Mouse (Mus musculus) G1E (cell line): ENCODE results near the gene Stk24. TPM values are rescaled to one million over a fixed set of nuclear protein-coding genes. Genes with fewer than 3 reads are reported as not detected.
"Not testable (repeated sequence)": the region's sequence is repeated elsewhere in the genome, so short reads cannot be mapped to it uniquely, and the experiment has no call there.

Experiments
- ATAC-seq: 2 replicates; pipeline ENCODE4 v1.8.0; 2016; ENCODE audit warnings: mild to moderate bottlenecking; ENCODE audit not compliant: insufficient number of reproducible peaks, poor library complexity, low FRiP score, severe bottlenecking; ENCODE audit errors: extremely low read depth
- DNase-seq: peaks from one replicate; pipeline ENCODE4 v3.0.0; 2012; ENCODE audit warnings: low spot score
- H3K27me3 ChIP-seq: 2 replicates; pipeline ENCODE4 v1.6.1; 2012; ENCODE audit warnings: mild to moderate bottlenecking, low read length, inconsistent platforms; ENCODE audit not compliant: insufficient read depth
- H3K36me3 ChIP-seq: replicated peaks from 2 replicates; pipeline ENCODE3; 2012; ENCODE audit warnings: mild to moderate bottlenecking, inconsistent platforms
- H3K4me1 ChIP-seq: 2 replicates; pipeline ENCODE4 v1.6.1; 2012; ENCODE audit warnings: low read depth, low read length, inconsistent platforms, mixed read lengths; ENCODE audit not compliant: insufficient read depth
- H3K4me3 ChIP-seq: 2 replicates; pipeline ENCODE4 v1.5.1; 2012; ENCODE audit warnings: low read depth, mild to moderate bottlenecking, inconsistent platforms, low read length, moderate library complexity, mixed read lengths
- H3K9me3 ChIP-seq: replicated peaks from 2 replicates; pipeline ENCODE4 v1.6.1; 2012; ENCODE audit warnings: inconsistent platforms
- CTCF ChIP-seq: IDR thresholded peaks from 2 replicates; pipeline ENCODE4 v1.5.1; 2012; ENCODE audit warnings: low read depth, low read length, inconsistent platforms, mixed read lengths
- GATA1 ChIP-seq: IDR thresholded peaks from 2 replicates; pipeline ENCODE4 v1.6.1; 2012; ENCODE audit warnings: borderline replicate concordance, low read length, inconsistent platforms, mixed read lengths
- GATA2 ChIP-seq: IDR thresholded peaks from 2 replicates; pipeline ENCODE4 v1.6.1; 2012; ENCODE audit warnings: low read depth, low read length, inconsistent platforms, borderline replicate concordance
- POLR2AphosphoS5 ChIP-seq: IDR thresholded peaks from 2 replicates; pipeline ENCODE4 v1.6.1; 2012; ENCODE audit warnings: low read depth, low read length, inconsistent platforms; ENCODE audit not compliant: insufficient replicate concordance
- TAL1 ChIP-seq: conservative IDR thresholded peaks from 2 replicates; pipeline ENCODE4 v1.6.1; 2012; ENCODE audit warnings: low read depth, low read length, inconsistent platforms, mixed read lengths
- polyA plus RNA-seq: library from polyadenylated mRNA; stranded (reverse); fragments of >175 nt; gene quantifications from 2 replicates; pipeline ENCODE4 v1.2.3, GENCODE M21; 2012
- total RNA-seq, 2 experiments: library from RNA; stranded (forward) in 1 of 2; stranded (reverse) in 1 of 2; fragments of 200-1000 nt in 1 of 2; fragments of >200 nt in 1 of 2; fragmentation: Nextera tagmentation in 1 of 2; gene quantifications; 2 replicates each; pipeline ENCODE4 v1.2.3; 2014 to 2017

The Stk24 gene
- total and polyA plus RNA-seq, 3 experiments, result 90.5 to 156 (median 92.9) TPM

DNA sequence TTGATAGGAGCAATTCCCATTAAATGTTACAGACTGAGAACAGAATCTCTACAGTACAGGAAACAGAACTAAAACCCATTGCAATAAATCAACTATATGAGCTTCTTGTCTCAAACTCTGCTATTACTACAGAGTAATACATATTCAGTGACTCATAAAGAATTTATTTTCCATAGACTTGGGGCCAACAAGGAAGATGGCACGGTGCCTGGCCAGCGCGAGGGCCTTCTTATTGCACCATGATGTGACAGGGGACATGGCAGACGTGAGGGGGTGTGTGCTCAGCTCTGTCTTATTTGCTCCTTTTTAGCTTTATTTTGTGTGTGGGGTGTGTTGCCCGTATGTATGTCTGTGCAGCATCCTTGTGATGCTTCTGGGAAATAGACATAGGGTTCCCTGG lies 37.8 kb upstream of the Stk24 start:
- no peak for DNase-seq
- peaks cover 13% of the 10 kb centered on the region for H3K27me3 ChIP-seq
- TF ChIP-seq POLR2AphosphoS5 (no peak), GATA2 (no peak), CTCF (no peak), TAL1 (no peak), GATA1 (no peak)
- no peaks in the 10 kb centered on the region for H3K36me3 ChIP-seq
- peaks cover 9% of the 10 kb centered on the region for H3K4me1 ChIP-seq
- no peak overlapping the region for H3K4me3 ChIP-seq
- peaks cover 2% of the 10 kb centered on the region; the same call in 1 of the 2 replicates for H3K9me3 ChIP-seq
- ATAC-seq, result no peak

DNA sequence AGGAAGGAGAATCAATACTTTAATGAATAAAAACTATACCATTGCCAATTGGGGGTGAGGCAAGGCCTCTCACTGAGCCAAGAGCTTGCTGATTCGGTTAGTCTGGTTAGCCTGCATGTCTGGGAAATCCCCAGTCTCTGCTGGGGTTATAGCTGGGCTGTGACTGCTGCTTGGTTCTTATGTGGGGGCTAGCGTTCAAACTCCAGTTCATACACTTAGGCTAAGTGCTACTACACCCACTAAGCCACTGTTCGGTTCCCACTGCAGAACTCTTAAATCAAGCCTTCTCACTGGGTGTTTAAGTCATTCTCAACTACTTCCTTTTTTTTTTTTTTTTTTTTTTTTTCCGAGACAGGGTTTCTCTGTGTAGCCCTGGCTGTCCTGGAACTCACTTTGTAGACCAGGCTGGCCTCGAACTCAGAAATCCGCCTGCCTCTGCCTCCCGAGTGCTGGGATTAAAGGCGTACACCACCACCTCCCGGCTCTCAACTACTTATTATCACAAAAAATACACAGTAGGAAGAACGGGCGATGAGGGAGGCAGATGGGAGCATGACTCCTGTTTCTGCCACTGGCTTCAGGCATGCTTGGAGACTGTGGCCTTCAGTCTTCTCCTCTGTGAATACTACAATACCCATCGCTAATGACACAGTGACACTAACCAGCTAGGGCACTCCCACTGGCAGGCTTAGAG lies 37.0 kb upstream of the Stk24 start:
- DNase-seq (no peak), ATAC-seq (0 out of 2 replicates have a peak, but pooled peaks have one; percentile 42)
- TF ChIP-seq GATA2 (no peak), GATA1 (no peak), CTCF (no peak), POLR2AphosphoS5 (no peak), TAL1 (no peak)
- peaks cover 13% of the 10 kb centered on the region for H3K27me3 ChIP-seq
- peaks cover 2% of the 10 kb centered on the region; the same call in 1 of the 2 replicates for H3K4me1 ChIP-seq
- peaks cover 2% of the 10 kb centered on the region; the same call in 1 of the 2 replicates for H3K9me3 ChIP-seq
- no peaks in the 10 kb centered on the region for H3K36me3 ChIP-seq
- no peak overlapping the region for H3K4me3 ChIP-seq

- TF ChIP-seq TAL1 (no peak), POLR2AphosphoS5 (no peak), GATA1 (no peak), GATA2 (no peak), CTCF (no peak)
- Histone ChIP-seq H3K4me1 (no peaks in the 10 kb centered on the region; the same call in 1 of the 2 replicates), H3K4me3 (no peak overlapping the region), H3K36me3 (no peaks in the 10 kb centered on the region), H3K27me3 (peaks cover 13% of the 10 kb centered on the region), H3K9me3 (no peaks in the 10 kb centered on the region)
- no peak for ATAC-seq
- no peak for DNase-seq
Observed at GRCm38 (mm10) chr14:121414635-121415241, 34.9 kb upstream of the Stk24 start.

DNA sequence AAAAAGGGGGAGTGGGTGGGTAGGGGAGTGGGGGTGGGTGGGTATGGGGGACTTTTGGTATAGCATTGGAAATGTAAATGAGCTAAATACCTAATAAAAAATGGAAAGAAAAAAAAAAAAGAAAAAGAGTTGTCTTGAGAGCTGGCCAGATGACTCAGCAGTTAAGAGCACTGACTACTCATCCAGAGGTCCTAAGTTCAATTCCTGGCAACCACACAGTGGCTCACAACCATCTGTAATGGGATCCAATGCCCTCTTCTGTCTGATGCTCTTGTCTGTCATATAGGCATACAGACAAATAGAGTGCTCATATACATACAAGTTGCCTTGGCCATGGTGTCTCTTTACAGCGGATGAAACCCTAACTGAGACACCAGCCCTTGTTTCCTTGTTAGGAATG lies 33.9 kb upstream of the Stk24 start:
- H3K9me3 ChIP-seq, ATAC-seq, H3K36me3 ChIP-seq, H3K4me1 ChIP-seq, DNase-seq, H3K4me3 ChIP-seq: not testable (repeated sequence)
- peaks cover 13% of the 10 kb centered on the region for H3K27me3 ChIP-seq

DNA sequence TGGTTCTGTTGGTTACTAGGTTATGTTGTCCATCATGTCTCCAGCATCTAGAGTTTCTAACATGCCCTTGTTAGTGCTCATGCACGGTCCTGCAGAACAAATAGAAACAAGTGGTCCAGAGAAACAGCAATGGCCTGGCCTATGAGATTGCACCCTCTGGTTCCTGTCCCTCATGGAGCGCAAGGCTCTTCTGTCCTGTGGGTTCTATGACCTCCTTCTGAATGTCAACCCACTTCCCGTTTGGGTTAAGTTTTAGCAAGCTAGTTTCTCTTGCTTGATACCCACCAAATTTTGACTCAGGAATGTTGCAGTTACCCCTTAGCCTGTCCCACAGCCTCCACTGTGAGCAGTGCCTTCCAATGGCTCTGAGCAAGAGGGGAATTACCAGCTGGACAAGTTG lies 29.1 kb upstream of the Stk24 start:
- Histone ChIP-seq H3K4me1 (no peaks in the 10 kb centered on the region), H3K9me3 (no peaks in the 10 kb centered on the region), H3K27me3 (peaks cover 5% of the 10 kb centered on the region), H3K36me3 (no peaks in the 10 kb centered on the region), H3K4me3 (no peak overlapping the region)
- ATAC-seq, result no peak
- DNase-seq, result no peak
- no peak for TF ChIP-seq GATA2
- no peak for TF ChIP-seq POLR2AphosphoS5
- no peak for TF ChIP-seq TAL1
- TF ChIP-seq CTCF, result no peak
- no peak for TF ChIP-seq GATA1

- TF ChIP-seq POLR2AphosphoS5 (no peak), CTCF (no peak), GATA1 (no peak)
- Histone ChIP-seq H3K4me1 (no peaks in the 10 kb centered on the region), H3K4me3 (no peak overlapping the region), H3K9me3 (no peaks in the 10 kb centered on the region), H3K27me3 (peaks cover 5% of the 10 kb centered on the region), H3K36me3 (no peaks in the 10 kb centered on the region)
- no peak for DNase-seq
- no peak for ATAC-seq
Observed at GRCm38 (mm10) chr14:121406943-121407342, 27.1 kb upstream of the Stk24 start.

GRCm38 (mm10) chr14:121405546-121405945 lies 25.7 kb upstream of the Stk24 start:
- Histone ChIP-seq H3K36me3 (no peaks in the 10 kb centered on the region), H3K27me3 (peaks cover 7% of the 10 kb centered on the region), H3K4me1 (no peaks in the 10 kb centered on the region), H3K4me3 (no peak overlapping the region), H3K9me3 (no peaks in the 10 kb centered on the region)
- ATAC-seq (no peak), DNase-seq (no peak)
- TF ChIP-seq POLR2AphosphoS5 (no peak), GATA2 (no peak), GATA1 (no peak), TAL1 (no peak), CTCF (no peak)
